In genomic region chr11:97401082-97401481, GRCm38 (mm10) we compare ENCODE assay signal across 9 mouse cellular contexts. TPM values are rescaled to one million over a fixed set of nuclear protein-coding genes. Genes with fewer than 3 reads are reported as not detected.
DNase-seq lines count a peak whose midpoint lies in the region; ATAC-seq and TF ChIP-seq lines count a peak whose summit lies in the region.
"Had no signal": no experiment of that assay in that cellular context is flagged by ENCODE, and none has a peak within 500 bp of the region (broad histone marks: within the 10 kb centered on the region; RNA-seq: fewer than 3 reads in every experiment).

No protein-coding gene starts in this region.

- no peak overlapping the region for H3K4me3 ChIP-seq in cerebellum, adult 2 months (replicated peaks; ENCODE audit: insufficient read depth, low read depth, low read length)
- peak overlapping the region; percentile 36; the same call in 1 of the 2 replicates for H3K4me3 ChIP-seq in midbrain, embryonic 13.5 days (replicated peaks)
- H3K4me3 ChIP-seq: lung, embryonic 15.5 days had no signal

- peaks cover 13% of the 10 kb centered on the region for H3K36me3 ChIP-seq in midbrain, embryonic 13.5 days
- H3K36me3 ChIP-seq: lung, embryonic 15.5 days had no signal

- H3K9me3 ChIP-seq in midbrain, embryonic 13.5 days = no peaks in the 10 kb centered on the region
- H3K9me3 ChIP-seq: lung, embryonic 15.5 days had no signal

- peak; percentile 10; the same call in 1 of the 2 replicates for ATAC-seq in midbrain, embryonic 13.5 days
- ATAC-seq in megakaryocyte, adult 5-6 weeks (ENCODE audit: poor library complexity, severe bottlenecking) = no peak

- DNase-seq in lung, adult 18-20 months = peak; percentile 57 to 69
- no peak for DNase-seq in lung, postnatal 10 days
- peak; percentile 78 to 88 for DNase-seq in cerebellum, adult 2 months
- peak; percentile 29 for DNase-seq in heart, postnatal 4 days
- DNase-seq in thymus, postnatal 25 days = peak; percentile 74
- DNase-seq in spleen, postnatal 36 days (ENCODE audit: low spot score in 2 of 2) = no peak

- H3K9ac ChIP-seq in midbrain, embryonic 13.5 days (replicated peaks) = 0 out of 2 replicates have a peak overlapping the region, but pooled peaks have one; percentile 20
- H3K9ac ChIP-seq: lung, embryonic 15.5 days had no signal

- peak; percentile 59; the same call in 1 of the 2 replicates for TF ChIP-seq POLR2A in cerebellum, adult 2 months (IDR thresholded peaks at IDR 0.05; ENCODE audit: borderline replicate concordance, insufficient read depth, low read length)

- peak overlapping the region; percentile 63 for H3K4me2 ChIP-seq in midbrain, embryonic 13.5 days (replicated peaks)

- H3K27ac ChIP-seq in cerebellum, adult 2 months (ENCODE audit: insufficient read depth, low read length) = peak overlapping the region; percentile 34
- peak overlapping the region; percentile 44 for H3K27ac ChIP-seq in midbrain, embryonic 13.5 days
- H3K27ac ChIP-seq: lung, embryonic 15.5 days had no signal

- WGBS in cerebellum, adult 2 months = 8% methylated on average over 6 of the region's 6 CpGs
- WGBS in midbrain, embryonic 13.5 days = 19% methylated on average over 6 of the region's 6 CpGs

- no peaks in the 10 kb centered on the region for H3K27me3 ChIP-seq in cerebellum, adult 2 months (ENCODE audit: control insufficient read depth, insufficient read depth, low read length)
- H3K27me3 ChIP-seq in midbrain, embryonic 13.5 days = peaks cover 5% of the 10 kb centered on the region

- peaks cover 31% of the 10 kb centered on the region for H3K4me1 ChIP-seq in cerebellum, adult 2 months (ENCODE audit: control insufficient read depth, insufficient read depth, low read length)
- H3K4me1 ChIP-seq in midbrain, embryonic 13.5 days (replicated peaks) = peaks cover 36% of the 10 kb centered on the region

- TF ChIP-seq CTCF in cerebellum, adult 2 months (IDR thresholded peaks at IDR 0.05; ENCODE audit: borderline replicate concordance, insufficient read depth, low read depth, low read length) = no peak

RNA-seq across cellular contexts. Expression of gene Arhgap23, which starts 14.3 kb away (rescaled TPM):
- 68.9 and 77.2 TPM in 2 replicates for polyA plus RNA-seq in cerebellum, adult 2 months (2012; rRNA removed)
- 10 to 100 TPM; 51.0 to 52.3 TPM for total RNA-seq in heart, postnatal 4 days (2021)
- polyA plus RNA-seq in midbrain, embryonic 13.5 days (2015; fragmentation: Nextera tagmentation; extraction: Ambion mirVana) = 5.1 and 6.5 TPM in 2 replicates
- 7.7 and 9.8 TPM in 2 replicates for total RNA-seq in megakaryocyte, adult 5-6 weeks (2015)
- 5.8 and 9.4 TPM in 2 replicates for total RNA-seq in megakaryocyte, adult 5-6 weeks (2017)

RNA-seq across cellular contexts. Expression of gene Socs7, which starts 38.7 kb away (rescaled TPM):
- 54.3 and 61.2 TPM in 2 replicates for polyA plus RNA-seq in cerebellum, adult 2 months (2012; rRNA removed)
- total RNA-seq in heart, postnatal 4 days (2021) = 10 to 100 TPM; 24.2 to 28.9 TPM
- 8.8 and 9.4 TPM in 2 replicates for polyA plus RNA-seq in midbrain, embryonic 13.5 days (2015; fragmentation: Nextera tagmentation; extraction: Ambion mirVana)
- 4.0 and 4.4 TPM in 2 replicates for total RNA-seq in megakaryocyte, adult 5-6 weeks (2015)
- 7.6 and 8.5 TPM in 2 replicates for total RNA-seq in megakaryocyte, adult 5-6 weeks (2017)

RNA-seq across cellular contexts. Expression of gene Gpr179, which starts 49.2 kb away (rescaled TPM):
- 0.62 and 0.87 TPM in 2 replicates for polyA plus RNA-seq in cerebellum, adult 2 months (2012; rRNA removed)
- total RNA-seq in heart, postnatal 4 days (2021) = under 1 TPM; 0.05 to 0.17 TPM
- polyA plus RNA-seq in midbrain, embryonic 13.5 days (2015; fragmentation: Nextera tagmentation; extraction: Ambion mirVana) = 0.39 and 0.48 TPM in 2 replicates
- not detected in 2 replicates for total RNA-seq in megakaryocyte, adult 5-6 weeks (2015)
- under 0.01 TPM in 1 of 2 replicates, not detected in the other for total RNA-seq in megakaryocyte, adult 5-6 weeks (2017)

Comparison
In these comparisons a context has a peak if more than half of its experiments do, and no peak if none do; other contexts are left out.
1. DNase-seq: peak in lung, adult 18-20 months (2 of 2), cerebellum, adult 2 months (2 of 2), heart, postnatal 4 days (single experiment) and thymus, postnatal 25 days (single experiment); none in lung, postnatal 10 days (single experiment) and spleen, postnatal 36 days (0 of 2).
2. RNA of gene Arhgap23, which starts 14.3 kb away (total RNA-seq): 51.0 to 52.3 TPM in heart, postnatal 4 days; 5.8 to 9.8 TPM in megakaryocyte, adult 5-6 weeks; every median in the first group is over 4 times any median in the second.